Mouse (Mus musculus): ENCODE measurements around the gene Cd44. TPM values are rescaled to one million over a fixed set of nuclear protein-coding genes. Genes with fewer than 3 reads are reported as not detected.

Cd44 gene
- polyA plus RNA-seq, 1 experiment from 2014 or later = 3.9 TPM

DNA sequence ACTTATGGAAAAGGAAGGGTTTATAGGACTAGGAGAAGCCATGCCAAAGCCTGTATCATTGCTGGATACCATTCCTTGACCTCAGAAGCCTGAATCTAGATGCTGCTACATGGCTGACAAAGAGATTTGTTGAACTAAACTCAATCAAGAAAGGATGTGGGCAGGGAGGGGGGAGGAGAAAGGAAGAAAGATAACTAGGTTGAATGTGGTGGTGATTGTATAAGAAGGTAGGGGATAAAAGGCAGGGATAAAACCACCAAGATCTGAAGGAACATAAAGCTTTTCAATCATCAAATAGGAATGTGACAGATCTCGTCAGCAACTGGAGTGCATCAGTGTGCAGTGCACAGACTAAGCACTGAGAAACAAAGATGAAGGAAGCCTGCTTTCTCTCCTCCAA is 7.9 kb upstream of the Cd44 start:
- H3K4me1 ChIP-seq = no peaks in the 10 kb centered on the region
- no peaks in the 10 kb centered on the region for H3K9me3 ChIP-seq (replicated peaks)
- 87% methylated on average over 1 of the region's 1 CpGs for WGBS
- H3K4me2 ChIP-seq (replicated peaks) = no peak overlapping the region
- no peaks in the 10 kb centered on the region for H3K27me3 ChIP-seq
- no peak for ATAC-seq (ENCODE audit: low FRiP score)
- H3K27ac ChIP-seq = no peak overlapping the region
- H3K9ac ChIP-seq = no peak overlapping the region
- H3K36me3 ChIP-seq = no peaks in the 10 kb centered on the region
- no peak overlapping the region for H3K4me3 ChIP-seq

GRCm38 (mm10) chr2:102905604-102906003 is 4.1 kb upstream of the Cd44 start:
- H3K9me3 ChIP-seq (replicated peaks) = no peaks in the 10 kb centered on the region
- H3K36me3 ChIP-seq = no peaks in the 10 kb centered on the region
- no peak overlapping the region for H3K4me2 ChIP-seq (replicated peaks)
- 89% methylated on average over 3 of the region's 3 CpGs for WGBS
- H3K27ac ChIP-seq = no peak overlapping the region
- H3K9ac ChIP-seq = no peak overlapping the region
- H3K4me1 ChIP-seq = peaks cover 8% of the 10 kb centered on the region
- no peak overlapping the region for H3K4me3 ChIP-seq
- peaks cover 15% of the 10 kb centered on the region for H3K27me3 ChIP-seq
- no peak for ATAC-seq (ENCODE audit: low FRiP score)

DNA sequence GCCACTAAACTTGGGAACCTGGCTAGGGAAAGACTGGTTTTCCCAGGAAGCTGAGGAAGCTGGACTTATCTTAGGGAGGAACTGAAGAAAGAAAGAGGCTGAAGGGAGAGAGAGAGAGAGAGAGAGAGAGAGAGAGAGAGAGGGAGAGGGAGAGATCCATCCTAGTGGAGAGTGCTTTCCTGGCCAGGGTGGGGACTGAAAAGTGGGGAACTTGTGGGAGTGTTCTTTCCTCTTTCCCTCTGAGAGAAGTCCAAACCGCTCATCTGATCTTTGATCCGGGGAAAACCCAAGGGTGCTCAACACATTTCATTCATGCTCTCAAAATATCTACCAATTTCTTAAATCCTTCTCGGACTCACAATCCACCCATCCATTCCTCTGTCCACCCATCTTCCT is 361 bp upstream of the Cd44 start:
- Histone ChIP-seq H3K9me3 (replicated peaks) (no peaks in the 10 kb centered on the region), H3K27me3 (peaks cover 24% of the 10 kb centered on the region), H3K36me3 (no peaks in the 10 kb centered on the region), H3K4me3 (peak overlapping the region; percentile 34), H3K9ac (peak overlapping the region; percentile 53), H3K4me1 (peaks cover 8% of the 10 kb centered on the region), H3K4me2 (replicated peaks) (peak overlapping the region; percentile 65), H3K27ac (no peak overlapping the region)
- ATAC-seq (ENCODE audit: low FRiP score) = no peak
- 16% methylated on average over 3 of the region's 3 CpGs for WGBS

GRCm38 (mm10) chr2:102900230-102900721 is 1.2 kb downstream of the Cd44 start:
- Histone ChIP-seq H3K27me3 (peaks cover 24% of the 10 kb centered on the region), H3K9ac (no peak overlapping the region), H3K4me3 (no peak overlapping the region), H3K9me3 (replicated peaks) (no peaks in the 10 kb centered on the region), H3K36me3 (no peaks in the 10 kb centered on the region), H3K4me2 (replicated peaks) (peak overlapping the region; percentile 65; the same call in 1 of the 2 replicates), H3K4me1 (peaks cover 8% of the 10 kb centered on the region), H3K27ac (no peak overlapping the region)
- WGBS = 65% methylated on average over 7 of the region's 7 CpGs
- no peak for ATAC-seq (ENCODE audit: low FRiP score)

DNA sequence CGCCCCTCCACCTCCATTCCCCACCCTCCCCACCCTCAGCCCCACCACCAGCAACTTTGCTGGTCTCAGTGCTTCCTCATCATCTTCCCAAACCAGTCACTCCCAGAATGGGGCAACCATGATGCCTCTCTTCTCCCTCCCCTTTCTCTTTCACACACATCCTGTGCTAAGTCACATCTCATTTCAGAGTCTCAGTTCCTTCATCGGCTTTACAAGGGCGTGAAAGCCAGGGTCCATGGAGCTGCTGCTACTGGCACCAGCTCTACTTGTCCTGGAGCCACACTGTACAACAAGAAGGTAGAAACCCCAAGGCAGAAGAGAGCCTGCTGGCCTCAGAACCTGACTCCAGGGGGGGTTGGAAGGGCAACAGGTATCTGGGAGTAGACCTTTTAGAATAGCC is 2.2 kb downstream of the Cd44 start:
- no peak for ATAC-seq (ENCODE audit: low FRiP score)
- H3K27me3 ChIP-seq = peaks cover 24% of the 10 kb centered on the region
- WGBS = 79% methylated on average over 3 of the region's 3 CpGs
- H3K9me3 ChIP-seq (replicated peaks) = no peaks in the 10 kb centered on the region
- no peaks in the 10 kb centered on the region for H3K36me3 ChIP-seq
- H3K9ac ChIP-seq = no peak overlapping the region
- H3K4me2 ChIP-seq (replicated peaks) = no peak overlapping the region
- peaks cover 8% of the 10 kb centered on the region for H3K4me1 ChIP-seq
- no peak overlapping the region for H3K27ac ChIP-seq
- no peak overlapping the region for H3K4me3 ChIP-seq

- ATAC-seq (ENCODE audit: low FRiP score) = no peak
- H3K27me3 ChIP-seq = peaks cover 24% of the 10 kb centered on the region
- H3K9me3 ChIP-seq (replicated peaks) = no peaks in the 10 kb centered on the region
- H3K36me3 ChIP-seq = no peaks in the 10 kb centered on the region
- H3K9ac ChIP-seq = no peak overlapping the region
- no peak overlapping the region for H3K4me3 ChIP-seq
- peaks cover 8% of the 10 kb centered on the region for H3K4me1 ChIP-seq
- WGBS = 85% methylated on average over 3 of the region's 3 CpGs
- no peak overlapping the region for H3K4me2 ChIP-seq (replicated peaks)
- H3K27ac ChIP-seq = no peak overlapping the region
These were observed 2.9 kb downstream of the Cd44 start for GRCm38 (mm10) chr2:102898585-102898984.

DNA sequence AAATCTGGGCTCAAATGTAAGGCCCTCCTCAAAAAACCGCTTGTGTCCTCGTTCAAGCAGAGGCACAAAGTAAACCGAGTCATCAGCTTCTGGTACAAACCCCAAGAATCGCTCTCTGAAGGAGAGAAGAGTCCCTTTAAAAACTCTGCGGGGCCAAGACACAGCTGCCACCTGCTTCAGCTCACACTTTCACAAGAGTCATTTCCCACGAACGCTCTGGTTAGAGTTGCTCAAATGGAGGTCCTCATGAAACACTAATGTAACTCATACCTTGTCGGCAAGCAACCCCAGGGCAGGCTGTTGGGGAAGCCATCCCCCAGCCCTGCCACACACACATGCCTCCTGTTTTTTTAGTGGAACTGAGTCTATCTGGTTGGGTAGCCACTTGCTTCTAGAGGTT is 5.3 kb downstream of the Cd44 start:
- Histone ChIP-seq H3K4me1 (peaks cover 4% of the 10 kb centered on the region), H3K4me2 (replicated peaks) (no peak overlapping the region), H3K4me3 (no peak overlapping the region), H3K36me3 (no peaks in the 10 kb centered on the region), H3K27ac (no peak overlapping the region), H3K9me3 (replicated peaks) (no peaks in the 10 kb centered on the region), H3K9ac (no peak overlapping the region), H3K27me3 (peaks cover 15% of the 10 kb centered on the region; the same call in 1 of the 2 replicates)
- WGBS = 87% methylated on average over 8 of the region's 8 CpGs
- no peak for ATAC-seq (ENCODE audit: low FRiP score)

DNA sequence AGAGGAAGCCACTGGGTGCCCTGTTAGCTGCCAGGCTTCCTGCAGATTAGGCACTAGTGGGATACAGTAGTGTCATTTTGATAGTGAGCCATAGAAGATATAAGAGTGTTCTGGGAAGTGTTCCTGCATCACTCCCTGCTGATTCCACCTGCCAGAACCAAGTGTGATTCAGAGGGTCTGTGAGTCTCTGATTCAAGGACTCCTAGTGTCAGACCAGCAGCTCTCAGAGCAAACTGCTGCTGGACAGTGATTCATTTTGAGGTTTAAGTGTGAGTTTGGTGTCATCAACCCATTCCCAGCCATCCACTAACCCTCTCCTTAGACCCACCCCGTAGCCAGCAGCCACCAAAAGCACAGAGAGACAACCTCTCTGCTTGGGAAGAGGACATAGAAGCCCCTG is 6.3 kb downstream of the Cd44 start:
- Histone ChIP-seq H3K4me1 (no peaks in the 10 kb centered on the region), H3K27me3 (0 out of 2 replicates have a peak, but pooled peaks cover 5% of the 10 kb centered on the region), H3K9me3 (replicated peaks) (no peaks in the 10 kb centered on the region), H3K27ac (no peak overlapping the region), H3K4me3 (no peak overlapping the region), H3K9ac (no peak overlapping the region), H3K36me3 (no peaks in the 10 kb centered on the region), H3K4me2 (replicated peaks) (no peak overlapping the region)
- 91% methylated on average over 1 of the region's 1 CpGs for WGBS
- no peak for ATAC-seq (ENCODE audit: low FRiP score)

- no peaks in the 10 kb centered on the region for H3K9me3 ChIP-seq (replicated peaks)
- H3K9ac ChIP-seq = no peak overlapping the region
- H3K4me1 ChIP-seq = no peaks in the 10 kb centered on the region
- H3K4me2 ChIP-seq (replicated peaks) = no peak overlapping the region
- 85% methylated on average over 4 of the region's 4 CpGs for WGBS
- H3K27ac ChIP-seq = no peak overlapping the region
- ATAC-seq (ENCODE audit: low FRiP score) = no peak
- H3K27me3 ChIP-seq = 0 out of 2 replicates have a peak, but pooled peaks cover 5% of the 10 kb centered on the region
- H3K36me3 ChIP-seq = no peaks in the 10 kb centered on the region
- no peak overlapping the region for H3K4me3 ChIP-seq
These were observed 6.7 kb downstream of the Cd44 start for GRCm38 (mm10) chr2:102894785-102895184.

DNA sequence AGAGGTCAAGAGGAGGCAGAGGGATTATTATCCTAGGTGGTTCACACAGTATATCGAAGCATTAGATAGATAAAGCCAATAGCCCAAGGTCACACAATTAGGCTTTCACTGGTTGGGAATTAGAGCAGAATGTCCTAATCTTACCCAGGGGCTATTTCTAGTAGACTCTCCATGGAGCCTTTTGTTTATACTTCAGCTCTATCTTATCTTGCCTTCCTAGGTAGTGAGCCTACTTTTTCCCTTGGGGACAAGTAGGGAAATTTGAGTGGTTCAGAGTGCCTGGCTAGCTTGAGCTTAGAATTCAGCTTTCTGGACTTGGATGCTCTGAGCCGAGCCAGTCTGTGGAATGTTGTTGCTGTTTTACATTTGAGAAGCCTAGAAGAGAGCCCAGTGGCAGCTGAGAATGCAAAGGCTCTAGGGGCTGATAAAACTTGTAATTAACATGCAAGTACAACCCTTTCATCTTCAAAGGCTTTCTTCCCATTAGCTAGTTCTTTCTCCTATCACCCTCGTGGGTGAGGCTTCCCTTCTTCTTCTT is 12.7 kb downstream of the Cd44 start:
- ATAC-seq (ENCODE audit: low FRiP score) = no peak
- H3K36me3 ChIP-seq = no peaks in the 10 kb centered on the region

DNA sequence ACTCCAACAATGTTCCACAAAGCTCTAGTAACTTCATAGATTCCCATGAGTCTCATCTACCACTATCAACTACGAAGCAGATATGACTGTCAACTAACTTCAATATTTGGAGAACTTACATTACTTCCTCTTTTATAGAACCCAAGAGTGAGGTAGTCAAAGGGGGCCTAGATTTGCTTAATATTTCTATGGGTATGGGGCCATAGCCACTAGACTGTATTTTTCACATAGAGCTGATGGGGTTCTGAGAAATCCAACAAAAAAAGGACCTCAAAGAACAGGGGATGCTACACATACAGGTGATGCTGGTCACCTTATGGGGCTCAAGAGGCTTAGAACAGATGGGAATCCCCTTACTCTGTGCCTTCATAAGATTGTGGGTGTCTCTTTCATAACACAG is 14.3 kb downstream of the Cd44 start:
- no peak for ATAC-seq (ENCODE audit: low FRiP score)

More for the DNA sequence above, 12.7 kb downstream of the Cd44 start:
- Histone ChIP-seq H3K4me1 (no peaks in the 10 kb centered on the region), H3K4me2 (replicated peaks) (no peak overlapping the region), H3K27ac (no peak overlapping the region), H3K4me3 (no peak overlapping the region), H3K9me3 (replicated peaks) (no peaks in the 10 kb centered on the region), H3K27me3 (no peaks in the 10 kb centered on the region), H3K9ac (no peak overlapping the region)
- WGBS = 37% methylated on average over 3 of the region's 3 CpGs

GRCm38 (mm10) chr2:102886306-102886935 is 15.0 kb downstream of the Cd44 start:
- no peak overlapping the region for H3K27ac ChIP-seq
- H3K36me3 ChIP-seq = no peaks in the 10 kb centered on the region
- no peaks in the 10 kb centered on the region for H3K4me1 ChIP-seq
- no peak overlapping the region for H3K4me3 ChIP-seq
- no peaks in the 10 kb centered on the region for H3K9me3 ChIP-seq (replicated peaks)
- ATAC-seq (ENCODE audit: low FRiP score) = no peak
- H3K4me2 ChIP-seq (replicated peaks) = no peak overlapping the region
- H3K27me3 ChIP-seq = no peaks in the 10 kb centered on the region
- 91% methylated on average over 6 of the region's 6 CpGs for WGBS
- no peak overlapping the region for H3K9ac ChIP-seq

More for the DNA sequence above, 14.3 kb downstream of the Cd44 start:
- no peaks in the 10 kb centered on the region for H3K4me1 ChIP-seq
- no peak overlapping the region for H3K4me2 ChIP-seq (replicated peaks)
- H3K9ac ChIP-seq = no peak overlapping the region
- no peaks in the 10 kb centered on the region for H3K9me3 ChIP-seq (replicated peaks)
- H3K36me3 ChIP-seq = no peaks in the 10 kb centered on the region
- no peak overlapping the region for H3K4me3 ChIP-seq
- H3K27me3 ChIP-seq = no peaks in the 10 kb centered on the region
- H3K27ac ChIP-seq = no peak overlapping the region
- 95% methylated on average over 1 of the region's 1 CpGs for WGBS

Data from hindbrain, embryonic 12.5 days (tissue).